Mouse (Mus musculus) CD4-positive helper T cell, adult 2 months (primary cell): ENCODE measurements around the gene Ptcd2.
A peak's percentile ranks its signal among the peaks of the same experiment; 100 is the strongest.
"Not testable (repeated sequence)": the region's sequence is repeated elsewhere in the genome, so short reads cannot be mapped to it uniquely, and the experiment has no call there.

Experiments used
- DNase-seq: peaks from one replicate; pipeline ENCODE4 v3.0.0-alpha.2; 2012; ENCODE audit warnings: low read depth, missing footprints, low spot score

The Ptcd2 gene

DNA sequence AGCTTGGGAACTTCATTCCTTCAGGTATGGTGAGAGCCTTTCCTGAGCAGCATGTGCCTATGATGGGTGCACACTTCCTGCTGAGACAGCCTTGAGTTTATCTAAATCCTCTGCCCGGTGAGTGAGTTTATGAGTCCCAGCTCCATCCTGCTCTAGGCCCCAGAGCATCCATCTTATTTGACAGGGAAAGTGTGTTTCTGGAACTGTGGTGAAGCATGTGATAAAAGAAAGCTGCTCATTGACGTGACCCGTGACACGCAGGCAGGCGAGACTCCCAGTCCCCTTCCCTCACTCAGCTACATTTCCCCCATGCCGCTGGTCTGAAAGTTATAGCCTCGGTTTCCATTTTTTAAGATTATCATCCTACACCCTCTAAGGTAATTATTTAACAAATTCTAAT, 11.4 kb upstream of the Ptcd2 start:
- DNase-seq, result no peak

DNA sequence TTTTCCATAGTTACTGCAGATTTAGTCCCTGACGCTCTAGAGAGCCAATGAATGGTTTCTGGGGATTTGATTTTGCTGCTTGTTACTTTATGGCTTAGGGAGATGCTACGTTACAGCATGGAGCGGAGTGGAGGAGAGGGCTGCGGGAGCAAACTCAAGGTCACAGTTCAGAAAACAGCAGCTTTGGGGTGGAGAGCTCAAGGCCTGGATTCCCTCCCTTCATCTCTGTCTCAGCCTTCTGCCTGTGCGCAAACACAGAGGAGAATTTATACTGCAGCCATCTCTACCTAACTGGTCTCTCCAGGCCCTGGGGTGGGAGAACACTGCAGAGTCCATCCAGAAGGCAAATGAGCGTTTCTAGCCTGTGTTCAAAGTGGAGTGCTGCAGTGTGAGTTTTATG, 10.6 kb upstream of the Ptcd2 start:
- DNase-seq, result no peak

DNA sequence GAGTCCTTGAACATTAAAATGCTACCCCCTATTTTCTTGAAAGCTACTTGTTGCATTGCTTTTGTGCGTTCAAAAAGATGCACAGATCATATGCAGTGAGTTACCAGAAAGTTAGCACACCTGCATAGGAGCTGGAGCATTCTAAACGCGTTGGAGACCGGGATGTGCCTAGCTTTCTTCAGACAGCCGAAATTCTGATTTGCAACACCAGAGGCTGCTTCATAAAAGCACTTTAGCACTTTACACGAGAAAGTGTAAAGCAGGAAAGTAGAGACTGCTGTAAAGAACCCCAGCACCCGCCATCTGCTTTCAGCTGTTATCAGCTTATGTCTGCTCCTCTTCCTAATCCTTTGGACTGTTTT, 9.0 kb upstream of the Ptcd2 start:
- no peak for DNase-seq

DNA sequence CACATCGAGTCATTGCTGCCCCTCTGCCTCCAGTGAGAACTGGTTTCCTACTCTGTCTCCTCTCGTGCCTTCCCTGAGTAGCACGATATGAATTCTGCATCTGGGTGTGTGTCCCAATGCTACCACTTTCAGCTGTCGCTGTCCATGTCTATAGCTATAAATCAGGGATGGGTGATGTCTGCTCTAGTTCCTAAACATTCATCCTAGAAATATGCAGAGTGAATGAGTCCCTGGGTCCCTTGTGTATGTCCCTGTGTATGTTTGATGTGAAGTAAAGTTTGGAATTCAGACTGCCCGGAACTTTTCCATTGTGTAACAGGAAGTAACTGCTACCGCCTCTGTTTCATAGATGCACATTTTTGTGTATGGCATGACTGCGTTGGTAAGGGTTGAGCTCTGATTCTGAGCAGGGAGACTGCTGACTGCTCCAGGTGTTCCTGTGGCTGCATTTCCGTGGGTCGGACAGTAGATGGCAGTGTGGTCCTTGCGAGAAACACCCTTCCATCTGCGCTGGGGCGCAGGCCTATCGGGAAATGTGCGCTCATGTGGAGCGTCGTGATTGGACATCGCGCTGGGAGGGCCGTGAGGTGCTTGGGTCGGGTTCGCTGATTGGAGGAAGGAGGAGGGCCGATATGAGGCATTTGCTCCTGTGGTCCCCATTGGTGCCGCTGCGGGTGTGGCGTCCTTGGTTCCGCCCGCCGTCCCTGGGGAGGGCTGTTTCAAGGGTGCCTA, 8.4 kb upstream of the Ptcd2 start:
- DNase-seq, result peak; percentile 98

DNA sequence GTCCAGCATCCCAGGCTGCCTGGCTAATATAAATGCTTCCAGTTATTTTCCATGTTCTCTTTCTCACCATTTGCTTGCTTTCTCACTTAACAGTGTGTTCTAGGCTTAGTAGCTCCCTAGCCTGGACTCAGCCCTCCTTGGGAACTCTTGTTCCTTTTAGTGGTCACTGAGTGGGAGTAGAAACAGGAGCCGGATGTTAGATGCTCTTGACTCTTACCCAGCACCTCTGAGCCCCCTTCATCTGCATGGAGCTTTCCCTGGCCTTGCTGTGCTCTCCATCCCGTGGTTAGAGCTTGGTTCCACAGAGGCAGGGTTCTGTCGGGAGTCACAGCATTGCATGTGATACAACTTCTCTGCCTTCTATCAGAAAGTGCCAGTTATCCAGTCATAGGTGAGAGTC, 7.1 kb upstream of the Ptcd2 start:
- no peak for DNase-seq

DNA sequence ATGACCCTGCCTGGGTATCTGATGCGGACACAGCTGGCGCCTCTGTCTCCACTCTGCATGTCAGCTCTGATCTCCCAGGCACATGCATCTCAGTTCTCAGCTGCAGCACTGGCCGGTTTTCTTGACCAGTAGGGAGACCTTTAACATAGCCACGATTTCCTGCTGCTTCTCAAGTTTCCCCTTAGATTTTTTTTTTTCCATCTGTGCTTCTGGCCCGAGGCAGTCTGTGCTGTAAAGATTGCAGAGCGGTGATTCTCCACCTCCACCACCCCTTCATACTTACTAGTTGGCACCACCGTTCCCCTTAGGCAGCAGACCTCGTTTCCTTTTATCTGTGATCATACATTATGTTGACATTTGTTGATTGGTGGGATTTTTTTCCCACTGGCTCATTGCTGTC, 6.7 kb upstream of the Ptcd2 start:
- no peak for DNase-seq

DNA sequence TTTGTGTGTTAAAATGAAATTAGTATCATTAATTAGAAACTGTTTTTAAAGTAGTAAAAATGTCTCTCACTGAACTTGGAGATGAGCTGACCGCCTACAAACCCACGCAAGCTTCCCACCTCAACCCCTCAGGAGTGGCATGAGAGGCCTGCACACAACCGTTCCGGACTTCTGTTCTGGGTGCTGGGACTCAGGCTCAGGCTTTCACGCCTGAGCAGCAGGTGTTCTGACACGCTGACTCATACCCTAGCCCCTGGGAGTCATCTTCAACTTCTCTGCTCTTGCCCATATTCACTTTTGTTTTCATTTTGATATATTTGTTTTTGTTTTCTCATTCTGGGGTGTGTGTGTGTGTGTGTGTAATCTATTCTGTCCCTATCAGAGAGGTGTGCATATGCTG, 5.5 kb upstream of the Ptcd2 start:
- DNase-seq, result no peak

DNA sequence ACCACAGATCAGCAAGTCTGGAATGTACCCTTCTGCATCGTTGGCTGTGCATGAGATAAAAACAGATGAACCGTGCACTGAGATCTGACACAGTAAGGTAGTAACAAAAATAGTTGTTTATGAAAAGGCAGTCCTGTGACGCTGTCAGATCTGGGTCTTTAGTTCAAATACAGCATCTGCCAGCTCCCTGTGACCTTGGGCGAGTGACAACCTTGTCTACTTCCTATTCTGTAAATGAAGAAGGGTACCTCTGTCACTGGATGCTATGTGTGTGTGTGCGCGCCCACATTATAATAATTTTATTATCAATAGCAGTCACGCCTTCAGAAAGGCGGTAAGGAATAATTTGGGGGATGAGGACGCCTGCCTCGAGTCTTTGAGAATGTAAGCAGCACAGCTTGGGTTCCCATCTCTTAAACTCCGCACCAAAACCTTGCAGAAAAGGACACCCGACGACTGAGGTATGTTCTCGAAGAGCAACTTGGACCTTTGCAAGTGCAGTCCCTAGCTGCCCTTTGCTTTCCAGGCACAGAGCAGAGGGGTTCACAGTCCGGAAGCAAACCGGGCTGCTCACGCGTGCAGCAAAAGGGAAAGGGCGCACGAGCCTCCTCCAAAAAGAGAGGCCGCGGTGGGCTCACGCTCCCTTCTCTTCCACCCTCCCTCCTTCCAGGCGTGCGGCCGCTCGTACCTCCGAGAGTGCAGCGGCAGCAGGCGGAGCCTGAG, 468 bp downstream of the Ptcd2 start:
- peak; percentile 36 for DNase-seq

DNA sequence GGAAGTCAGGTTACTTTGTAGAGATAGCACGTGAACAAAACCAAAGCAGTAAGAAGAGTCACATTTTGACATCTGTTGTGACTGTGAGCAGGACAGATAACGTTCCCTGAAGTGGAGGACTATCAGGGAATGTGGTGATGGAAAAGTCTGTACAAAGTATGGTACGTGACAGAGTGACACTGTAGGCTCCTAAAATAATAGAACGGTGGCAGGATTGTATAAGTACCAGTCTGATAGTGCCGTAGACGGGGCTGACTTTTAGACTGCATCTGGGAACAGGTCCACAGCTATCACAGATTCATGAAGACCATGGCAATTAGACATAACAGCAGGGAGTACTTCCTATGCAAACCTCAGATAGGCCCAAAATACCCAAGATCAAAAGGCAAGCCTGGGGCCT, 3.0 kb downstream of the Ptcd2 start:
- no peak for DNase-seq

DNA sequence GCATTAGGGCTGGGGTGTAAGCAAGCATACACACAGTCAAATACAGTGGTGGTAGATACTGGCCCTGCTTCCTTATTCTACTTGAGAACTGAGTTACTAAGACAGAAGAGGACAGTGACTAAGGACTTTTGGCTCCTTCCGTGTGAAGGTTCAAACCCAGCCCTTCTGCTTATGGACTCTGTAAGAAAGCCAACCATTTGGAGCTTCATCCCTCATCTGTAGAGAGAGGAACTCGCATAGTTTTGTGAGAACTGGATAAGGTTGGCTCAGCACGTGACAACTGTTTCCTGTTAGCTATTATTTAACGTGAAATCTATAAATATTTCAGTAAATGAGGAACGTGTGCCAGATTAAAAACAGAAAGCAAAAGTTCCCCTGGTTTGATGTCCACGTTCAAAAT, 7.0 kb downstream of the Ptcd2 start:
- no peak for DNase-seq

DNA sequence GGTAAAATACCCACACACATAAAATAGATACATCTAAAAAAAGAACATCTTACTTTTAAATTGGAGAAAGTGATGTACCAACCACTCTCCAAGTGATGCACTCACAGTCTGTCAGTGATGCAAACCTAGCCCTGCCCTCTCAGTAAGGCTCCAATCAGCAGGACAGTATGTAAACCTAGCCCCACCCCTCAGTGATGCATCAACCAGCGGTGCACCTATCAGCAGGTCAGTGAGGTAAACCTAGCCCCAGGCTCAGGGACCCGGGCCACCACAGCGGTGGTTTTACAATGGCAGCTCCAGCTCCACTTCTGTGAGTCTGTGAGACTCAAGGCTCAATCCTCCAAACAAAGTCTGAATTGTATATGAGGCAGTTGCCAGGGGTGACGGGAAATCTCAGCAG, 13.2 kb downstream of the Ptcd2 start:
- DNase-seq, result no peak

DNA sequence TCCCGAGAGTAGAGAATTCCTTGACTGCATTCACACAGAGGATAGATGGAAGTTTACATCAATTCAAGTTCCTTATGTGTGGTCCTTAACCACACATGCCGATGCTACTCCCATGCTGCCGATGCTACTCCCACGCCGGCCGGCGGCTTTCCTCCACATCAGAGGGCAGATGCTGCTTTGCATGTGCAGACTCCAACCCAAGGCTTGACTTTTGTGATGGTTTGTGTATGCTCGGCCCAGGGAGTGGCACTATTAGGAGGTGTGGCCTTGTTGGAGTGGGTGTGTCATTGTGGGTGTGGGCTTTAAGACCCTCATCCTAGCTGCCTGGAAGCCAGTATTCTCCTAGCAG, 20.2 kb downstream of the Ptcd2 start:
- DNase-seq, result not testable (repeated sequence)

DNA sequence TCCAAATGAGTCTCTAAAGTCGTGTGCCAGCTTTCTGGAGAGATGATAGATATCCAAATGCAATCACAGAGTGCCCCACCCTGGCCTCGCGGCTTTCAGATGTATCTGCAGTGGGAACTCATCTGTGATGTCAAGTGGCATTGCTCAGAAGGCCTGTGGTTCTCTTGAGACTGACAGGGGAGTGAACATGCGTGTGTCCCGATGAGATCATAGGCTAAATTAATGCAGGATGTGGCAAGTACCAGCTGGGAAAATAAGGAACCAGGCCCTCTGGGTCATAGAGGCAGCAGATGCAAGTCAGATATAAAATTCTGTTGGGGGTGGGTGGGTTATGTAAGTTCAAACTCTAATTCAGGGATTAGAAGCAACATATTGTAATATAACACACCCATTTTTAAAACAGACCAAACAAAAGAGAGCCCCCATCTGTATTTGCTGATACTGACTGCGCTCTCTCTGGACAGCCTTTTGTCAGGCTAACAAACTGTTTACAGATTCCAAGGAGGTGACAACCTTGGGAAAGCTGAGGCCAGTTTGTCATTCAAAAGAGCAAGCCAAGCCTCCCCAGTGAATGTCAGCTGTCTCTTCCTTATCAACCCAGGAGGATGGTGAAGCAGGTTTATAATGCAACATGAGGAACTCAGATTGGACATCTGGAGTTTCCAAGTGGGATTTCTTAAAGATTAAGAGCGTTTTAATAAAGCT, 20.7 kb downstream of the Ptcd2 start:
- no peak for DNase-seq

DNA sequence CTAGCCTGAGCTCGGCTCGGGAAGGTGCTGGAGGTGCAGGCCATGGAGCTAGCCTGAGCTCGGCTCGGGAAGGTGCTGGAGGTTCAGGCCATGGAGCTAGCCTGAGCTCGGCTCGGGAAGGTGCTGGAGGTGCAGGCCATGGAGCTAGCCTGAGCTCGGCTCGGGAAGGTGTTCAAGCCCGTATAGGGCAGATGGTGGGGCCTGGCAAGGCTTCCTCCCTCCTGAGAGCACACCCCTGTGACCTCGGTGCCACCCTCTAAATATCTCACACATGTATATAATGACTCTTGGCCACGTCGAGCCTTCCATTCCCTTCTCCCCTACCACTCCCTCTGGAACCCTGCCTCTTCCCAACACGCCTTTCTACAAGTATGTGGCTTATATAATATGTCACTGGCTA, 21.6 kb downstream of the Ptcd2 start:
- not testable (repeated sequence) for DNase-seq

DNA sequence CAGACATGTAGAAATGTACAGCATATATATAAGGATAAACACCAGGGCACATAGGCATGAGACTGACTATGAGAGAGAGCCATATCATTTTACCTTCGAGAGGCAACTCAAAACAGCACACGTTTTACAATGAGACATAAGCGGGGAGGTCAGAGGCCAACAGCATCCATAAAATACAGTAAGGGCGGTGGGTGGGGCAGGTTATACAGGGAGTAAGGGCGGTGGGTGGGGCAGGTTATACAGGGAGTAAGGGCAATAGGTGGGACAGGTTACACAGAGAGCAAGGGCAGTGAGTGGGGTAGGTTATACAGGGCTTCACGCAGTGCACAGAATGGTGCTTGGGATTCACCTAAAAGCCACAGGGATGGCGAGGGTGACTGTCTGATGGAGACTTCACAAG, 24.1 kb downstream of the Ptcd2 start:
- DNase-seq, result no peak

DNA sequence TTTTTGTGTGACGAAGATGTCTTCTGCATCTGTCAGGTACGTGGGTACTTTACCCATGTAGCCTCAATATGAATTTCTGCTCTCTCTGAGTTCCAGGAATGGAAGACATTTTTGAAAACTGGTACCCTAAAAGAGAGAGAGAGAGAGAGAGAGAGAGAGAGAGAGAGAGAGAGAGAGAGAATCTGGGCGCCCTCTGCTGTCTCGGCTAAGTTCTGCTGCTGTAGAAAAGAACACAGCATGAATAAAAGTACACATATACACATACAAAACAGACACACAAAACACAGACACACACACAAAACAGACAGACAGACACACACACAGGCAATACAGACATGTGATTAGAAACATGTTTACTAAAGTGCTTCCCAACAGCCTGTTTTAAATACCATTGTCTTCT, 27.4 kb downstream of the Ptcd2 start:
- DNase-seq, result no peak

DNA sequence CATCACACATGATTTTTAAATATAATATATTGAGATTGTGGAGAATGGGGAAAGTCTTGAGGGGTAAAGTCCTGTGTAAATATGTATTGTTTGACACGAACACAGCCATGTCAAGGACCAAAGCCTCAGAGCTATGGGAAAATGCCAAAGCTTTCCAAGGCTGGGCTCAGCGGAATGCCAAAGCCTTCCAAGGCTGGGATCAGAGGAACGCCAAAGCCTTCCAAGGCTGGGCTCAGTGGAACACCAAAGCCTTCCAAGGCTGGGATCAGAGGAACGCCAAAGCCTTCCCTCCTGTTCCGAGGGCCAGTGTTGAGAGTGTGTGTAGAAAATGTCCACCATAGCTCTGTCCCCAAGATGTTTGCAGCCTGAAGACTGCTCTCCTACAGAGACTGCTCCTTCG, 28.1 kb downstream of the Ptcd2 start:
- DNase-seq, result no peak

DNA sequence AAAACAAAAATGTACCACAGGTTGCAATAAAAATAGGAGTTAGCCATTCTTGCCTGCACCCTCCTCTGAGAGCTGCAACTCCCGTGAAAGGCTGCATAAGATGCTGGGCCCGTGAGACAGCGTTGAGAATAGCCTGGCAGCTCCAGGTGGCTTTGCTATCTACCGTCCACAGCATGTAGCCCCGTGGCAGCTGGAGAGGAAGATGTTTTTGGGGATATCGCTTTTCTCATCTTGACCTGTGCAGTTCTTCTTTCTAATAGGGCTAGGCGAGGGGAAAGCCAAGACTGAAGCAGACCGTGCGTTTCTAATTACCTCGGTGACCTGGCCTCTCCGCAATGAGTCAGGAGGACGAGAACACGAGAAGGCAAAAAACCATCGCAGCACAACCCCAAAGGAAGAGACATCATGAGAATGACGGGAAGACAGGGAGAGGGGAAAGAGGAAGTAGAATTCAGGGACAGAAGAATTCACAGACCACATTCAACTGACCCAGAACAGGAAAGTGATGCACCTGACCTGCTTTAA, 29.8 kb downstream of the Ptcd2 start:
- no peak for DNase-seq

DNA sequence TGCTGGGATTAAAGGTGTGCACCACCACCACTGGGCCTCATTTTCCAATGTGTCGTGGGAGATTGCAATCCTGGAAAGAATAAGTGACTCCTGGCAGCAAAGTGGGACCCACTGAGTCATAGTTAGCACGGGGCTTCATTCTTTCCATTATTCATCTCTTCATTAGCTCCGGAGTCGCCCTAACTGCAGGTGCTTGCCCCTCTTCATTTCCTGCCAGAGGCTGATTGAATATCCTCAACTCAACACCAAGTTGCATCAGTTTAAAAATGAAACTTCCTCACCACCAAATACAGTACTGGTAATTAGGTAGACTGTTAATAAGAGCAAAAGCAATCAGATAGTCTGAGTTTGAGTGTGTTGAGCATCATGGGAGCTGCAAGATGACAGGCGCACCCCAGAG, 30.4 kb downstream of the Ptcd2 start:
- no peak for DNase-seq

DNA sequence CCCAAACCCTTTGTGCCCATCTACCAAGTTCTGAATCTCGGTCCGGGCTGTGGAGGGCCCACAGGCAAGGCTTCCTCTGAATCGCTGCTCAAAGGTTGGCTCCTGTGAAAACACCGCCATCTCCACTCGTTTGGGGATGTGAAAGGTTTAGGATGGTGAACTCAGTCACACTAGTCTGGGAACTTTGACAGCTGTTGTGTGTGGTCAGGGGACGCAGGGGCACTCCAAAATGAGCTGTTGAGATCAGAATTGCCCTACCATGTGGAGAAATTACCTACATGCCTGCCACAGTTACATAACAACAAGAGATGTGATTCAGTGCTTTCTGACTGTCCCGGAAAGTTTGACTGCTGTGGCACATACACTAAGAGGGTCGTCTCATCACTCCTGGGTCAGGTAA, 36.1 kb downstream of the Ptcd2 start:
- no peak for DNase-seq

DNA sequence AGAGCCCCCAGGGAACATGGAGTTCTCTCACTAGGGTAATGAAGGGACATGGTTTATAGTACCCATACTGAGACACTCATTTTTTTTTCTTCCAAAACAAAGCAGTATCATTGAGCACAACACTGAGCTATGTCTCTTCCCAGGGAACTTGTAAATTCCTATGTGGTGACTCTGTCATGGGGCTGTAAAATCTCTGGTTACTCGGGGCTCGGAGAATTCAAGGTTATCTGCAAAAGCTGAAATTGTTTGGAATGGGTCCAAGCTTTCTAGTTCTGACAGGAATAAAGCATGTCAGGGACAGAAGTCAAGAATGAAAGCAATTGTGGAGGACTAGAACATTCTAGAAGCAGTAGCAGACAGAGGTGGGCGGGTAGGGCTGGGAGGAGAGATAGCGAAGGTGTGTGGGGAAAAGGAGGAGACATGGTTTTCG, 36.6 kb downstream of the Ptcd2 start:
- no peak for DNase-seq

DNA sequence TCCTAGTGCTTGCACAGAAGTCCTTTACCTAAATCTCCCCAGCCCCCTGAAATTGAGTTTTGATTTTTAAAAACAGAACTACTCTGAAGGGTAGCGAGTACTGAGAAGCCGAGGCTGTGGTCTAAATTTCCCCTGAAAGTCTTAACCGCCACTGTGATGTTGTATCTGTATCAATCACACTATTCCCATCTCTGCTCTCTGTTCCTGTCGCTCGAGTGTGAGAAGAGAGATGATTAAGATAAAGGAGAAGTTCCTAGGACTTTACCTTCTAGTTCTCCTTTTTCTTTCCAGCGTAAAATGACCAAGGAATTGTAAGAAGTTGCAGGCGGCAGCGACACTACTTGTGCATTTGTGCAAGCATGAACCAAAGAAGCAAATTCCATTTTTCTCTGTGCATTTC, 38.3 kb downstream of the Ptcd2 start:
- no peak for DNase-seq

DNA sequence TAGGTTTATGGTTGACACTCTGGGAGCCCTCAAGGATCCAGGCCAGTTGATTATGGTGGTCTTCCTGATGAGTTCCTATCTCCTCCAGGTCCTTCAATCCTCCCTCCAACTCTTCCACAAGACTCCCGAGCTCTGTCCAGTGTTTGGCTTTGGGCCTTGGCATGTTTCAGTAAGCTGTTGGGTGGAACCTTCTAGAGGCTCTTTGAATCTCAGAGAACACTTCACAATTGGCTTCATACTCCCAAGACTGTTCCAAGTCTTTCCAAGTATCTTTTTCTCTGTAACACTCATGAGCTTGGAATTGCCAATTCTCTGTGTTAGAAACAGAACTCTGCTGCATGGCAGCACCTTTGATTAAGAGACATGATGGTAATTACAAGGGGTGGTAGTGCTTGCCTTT, 39.3 kb downstream of the Ptcd2 start:
- DNase-seq, result no peak
